Mouse (Mus musculus) layer of hippocampus, adult 18-20 months (tissue): ENCODE results near the gene Prss41. TPM values are rescaled to one million over a fixed set of nuclear protein-coding genes. Genes with fewer than 3 reads are reported as not detected.

Source experiments
- DNase-seq, 2 experiments: peaks; one replicate each; pipeline ENCODE4 v3.0.0; 2022; ENCODE audit warnings: low spot score in 2 of 2
- total RNA-seq, 2 experiments: library from RNA; stranded (reverse); gene quantifications; 2 replicates each; pipeline ENCODE4 v1.2.3; 2021

Prss41 gene
- total RNA-seq, 2 experiments from 2014 or later: 0.89 to 2.4 TPM

DNA sequence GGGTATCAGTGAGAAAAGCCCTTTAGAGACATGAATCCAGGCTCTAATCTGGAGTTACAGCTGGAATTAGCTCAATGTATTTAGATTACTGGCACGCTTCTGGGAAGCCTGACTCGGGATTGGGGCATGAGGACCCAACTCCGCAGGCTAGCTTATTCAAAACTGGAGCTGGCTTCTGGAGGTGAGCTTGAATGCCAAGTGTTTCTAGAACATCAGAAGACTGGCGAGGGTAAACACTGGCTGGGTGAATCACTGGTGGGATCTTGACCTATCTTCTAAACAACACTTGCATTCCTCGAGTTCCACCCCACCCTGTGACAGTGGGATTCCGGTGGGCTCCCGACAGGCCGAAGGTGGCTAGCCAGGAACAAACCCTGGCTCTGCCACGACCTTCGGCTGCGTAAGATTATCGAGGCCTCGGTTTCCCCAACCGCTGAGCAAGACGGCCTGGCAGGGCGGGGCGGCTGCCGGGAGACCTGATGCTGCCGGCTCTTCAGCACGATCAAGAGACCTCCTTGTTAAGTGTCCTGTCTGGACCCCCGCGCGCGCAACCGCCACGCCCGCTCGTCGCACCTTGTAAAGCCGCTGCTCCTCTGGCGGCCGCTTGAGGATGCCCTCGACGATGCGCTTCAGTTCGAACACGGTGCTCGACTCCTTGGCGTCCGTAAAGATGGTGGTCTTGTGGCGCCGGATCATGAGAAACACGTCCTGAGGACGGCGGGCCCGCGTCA lies 15.5 kb downstream of the Prss41 start:
- peak; percentile 19 to 35 for DNase-seq

DNA sequence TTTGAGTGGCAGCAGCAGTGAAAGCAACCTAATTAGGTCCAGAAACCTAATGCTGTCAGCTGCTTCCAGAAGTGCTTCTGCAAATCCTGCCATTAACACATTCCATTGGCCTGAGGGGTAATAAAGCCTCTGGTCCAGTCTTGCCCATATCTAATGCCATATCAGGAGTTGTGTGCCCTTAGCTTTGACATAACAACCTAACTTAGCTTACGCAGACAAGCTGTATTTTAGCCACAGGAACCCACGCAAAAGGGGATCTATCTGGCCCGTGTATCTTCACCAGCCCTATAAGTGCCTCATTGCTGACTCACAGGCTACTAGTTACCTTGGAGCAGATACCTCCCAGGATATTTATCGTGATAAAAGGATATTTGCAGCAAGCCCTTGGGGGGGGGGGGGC lies 18.4 kb downstream of the Prss41 start:
- DNase-seq: no peak

DNA sequence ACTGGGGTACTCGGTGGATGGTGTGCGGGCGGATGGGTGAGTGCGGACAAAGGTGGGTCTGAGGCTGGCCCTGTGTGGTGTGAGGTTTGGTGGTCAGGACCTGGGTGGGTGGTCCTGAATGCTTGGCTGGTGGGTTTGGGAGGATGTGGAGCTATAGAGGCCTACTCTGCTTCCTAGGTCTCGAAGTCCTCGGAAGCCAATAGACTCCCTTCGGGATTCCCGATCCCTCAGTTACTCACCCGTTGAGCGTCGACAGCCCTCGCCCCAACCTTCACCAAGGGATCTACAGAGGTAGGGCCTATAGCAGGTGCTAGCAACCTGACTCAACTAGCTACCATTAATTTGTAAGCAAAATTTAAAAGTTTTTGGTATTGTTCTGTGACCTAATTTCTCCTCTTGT lies 20.4 kb downstream of the Prss41 start:
- no peak for DNase-seq

DNA sequence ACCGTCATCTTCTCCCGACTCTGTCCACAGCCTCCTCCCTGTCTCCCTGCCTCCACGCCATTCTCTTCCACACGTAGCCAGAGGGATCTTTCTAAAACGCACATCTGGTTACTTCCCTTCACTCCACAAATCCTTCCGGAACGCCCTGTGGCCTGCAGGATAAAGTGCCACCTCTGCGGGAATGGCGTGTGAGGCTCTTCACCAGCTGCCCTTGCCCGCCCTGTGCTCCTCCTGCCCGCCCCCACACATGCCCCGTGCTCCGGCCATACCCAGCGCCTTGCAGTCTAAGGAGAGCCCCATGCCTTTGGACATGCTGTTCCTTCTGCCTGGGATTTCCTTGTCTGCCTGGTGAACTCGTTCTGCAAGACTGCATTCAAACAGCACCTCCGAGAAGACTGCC lies 21.0 kb downstream of the Prss41 start:
- no peak for DNase-seq

GRCm38 (mm10) chr17:23822094-23822493 lies 21.9 kb downstream of the Prss41 start:
- no peak for DNase-seq

DNA sequence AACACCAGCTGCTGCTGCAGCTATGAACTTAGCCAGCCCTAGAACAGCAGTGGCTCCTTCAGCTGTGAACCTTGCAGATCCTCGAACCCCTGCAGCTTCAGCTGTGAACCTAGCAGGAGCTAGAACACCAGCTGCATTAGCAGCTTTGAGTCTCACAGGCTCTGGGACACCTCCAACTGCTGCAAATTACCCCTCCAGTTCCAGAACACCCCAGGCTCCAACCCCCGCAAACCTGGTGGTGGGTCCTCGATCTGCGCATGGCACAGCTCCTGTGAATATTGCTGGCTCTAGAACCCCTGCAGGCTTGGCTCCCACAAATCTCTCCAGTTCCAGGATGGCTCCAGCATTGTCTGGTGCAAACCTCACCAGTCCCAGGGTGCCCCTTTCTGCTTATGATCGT lies 23.2 kb downstream of the Prss41 start:
- peak; percentile 44 to 55 for DNase-seq

DNA sequence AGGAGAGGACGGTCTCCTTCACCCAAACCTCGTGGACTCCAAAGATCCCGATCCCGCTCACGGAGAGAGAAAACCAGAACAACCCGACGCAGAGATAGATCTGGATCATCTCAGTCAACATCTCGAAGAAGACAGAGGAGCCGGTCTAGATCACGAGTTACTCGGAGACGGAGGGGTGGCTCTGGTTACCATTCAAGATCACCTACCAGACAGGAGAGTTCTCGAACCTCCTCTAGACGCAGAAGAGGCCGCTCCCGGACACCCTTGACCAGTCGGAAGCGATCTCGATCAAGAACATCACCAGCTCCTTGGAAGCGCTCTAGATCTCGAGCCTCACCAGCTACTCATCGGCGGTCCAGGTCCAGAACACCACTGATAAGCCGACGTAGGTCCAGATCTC lies 24.7 kb downstream of the Prss41 start:
- no peak for DNase-seq

DNA sequence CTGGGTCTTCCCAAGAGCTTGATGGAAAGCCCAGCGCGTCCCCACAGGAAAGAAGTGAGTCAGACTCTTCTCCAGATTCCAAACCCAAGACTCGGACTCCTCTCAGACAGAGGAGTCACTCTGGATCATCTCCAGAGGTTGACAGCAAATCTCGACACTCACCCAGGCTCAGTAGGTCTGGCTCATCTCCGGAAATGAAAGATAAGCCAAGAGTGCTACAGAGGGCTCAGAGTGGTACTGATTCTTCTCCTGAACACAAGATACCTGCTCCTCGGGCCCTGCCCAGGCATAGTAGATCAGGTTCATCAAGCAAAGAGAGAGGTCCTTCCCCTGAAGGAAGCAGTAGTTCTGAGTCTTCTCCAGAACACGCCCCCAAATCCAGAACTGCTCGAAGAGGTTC lies 25.4 kb downstream of the Prss41 start:
- no peak for DNase-seq

- DNase-seq: peak in 1 of 2 experiments; percentile 27
Observed at GRCm38 (mm10) chr17:23815641-23816040, 28.3 kb downstream of the Prss41 start.

GRCm38 (mm10) chr17:23807918-23808317 lies 36.1 kb downstream of the Prss41 start:
- DNase-seq: no peak

DNA sequence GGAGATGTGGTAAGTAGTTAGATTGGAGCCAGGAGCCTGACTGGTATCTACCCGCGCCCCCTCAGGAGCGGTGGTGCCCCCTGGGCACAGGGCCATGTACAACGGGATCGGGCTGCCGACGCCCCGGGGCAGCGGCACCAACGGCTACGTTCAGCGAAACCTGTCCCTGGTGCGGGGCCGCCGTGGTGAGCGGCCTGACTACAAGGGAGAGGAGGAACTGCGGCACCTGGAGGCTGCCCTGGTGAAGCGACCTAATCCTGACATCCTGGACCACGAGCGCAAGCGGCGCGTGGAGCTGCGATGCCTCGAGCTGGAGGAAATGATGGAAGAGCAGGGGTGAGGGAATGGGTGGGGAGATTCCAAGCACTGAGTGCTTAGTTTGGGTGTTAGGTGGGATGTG lies 37.1 kb downstream of the Prss41 start:
- no peak for DNase-seq

- no peak for DNase-seq
Observed at GRCm38 (mm10) chr17:23804426-23805085, 39.4 kb downstream of the Prss41 start.

DNA sequence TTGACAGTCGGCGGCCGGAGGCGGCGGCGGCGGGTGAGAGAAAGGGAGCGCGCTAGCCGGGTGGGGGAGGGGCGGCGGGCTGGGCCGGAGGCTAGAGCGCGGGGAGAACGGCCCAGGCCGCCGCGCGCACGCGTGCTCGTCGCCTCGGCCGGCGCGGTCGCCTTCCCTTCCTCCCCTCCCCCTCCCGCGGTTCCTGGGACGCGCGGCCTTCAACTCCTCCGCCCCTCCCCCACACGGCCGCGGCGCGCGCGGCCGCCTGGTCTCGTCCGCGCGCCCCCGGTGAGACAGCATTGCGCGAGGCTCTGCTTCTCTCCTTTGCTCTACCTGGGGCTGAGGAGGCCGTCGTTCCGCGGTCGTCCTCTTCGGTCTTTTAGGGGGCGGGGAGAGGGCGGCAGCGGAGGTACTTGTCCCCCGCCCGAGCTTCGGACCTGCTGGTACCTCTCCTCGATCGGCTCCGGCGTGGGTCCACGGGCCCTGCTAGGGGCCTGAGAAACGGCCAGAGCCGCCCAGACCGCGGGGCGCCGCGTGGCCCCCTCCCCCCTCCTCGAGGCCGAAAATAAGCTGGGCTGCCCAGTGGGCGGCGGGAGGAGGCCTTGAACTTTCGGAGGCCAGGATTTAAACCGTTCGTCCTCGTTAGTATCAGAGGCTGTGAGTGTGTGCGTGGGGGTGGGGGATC lies 40.5 kb downstream of the Prss41 start:
- DNase-seq: peak in 1 of 2 experiments; percentile 72

GRCm38 (mm10) chr17:23802746-23803365 lies 41.1 kb downstream of the Prss41 start:
- DNase-seq: peak; percentile 98 to 99

DNA sequence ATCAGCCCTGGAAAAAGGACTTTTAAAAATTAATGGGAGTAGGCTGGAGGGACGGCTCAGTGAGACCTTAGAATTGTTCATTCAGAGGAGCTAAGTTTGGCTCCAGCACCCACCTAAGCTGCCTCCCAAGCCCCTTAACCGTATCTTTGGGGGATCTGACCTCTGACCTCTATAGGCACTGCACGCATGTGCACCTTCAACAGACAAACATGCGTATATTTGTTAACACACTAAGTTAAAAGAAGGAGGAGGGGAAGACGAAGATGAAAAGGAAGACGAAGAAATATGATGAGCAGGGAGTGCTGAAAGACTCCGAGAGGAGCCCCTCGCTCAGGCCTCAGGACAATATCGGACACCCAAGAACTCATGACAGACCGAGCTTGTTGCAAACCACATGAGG lies 42.3 kb downstream of the Prss41 start:
- no peak for DNase-seq

GRCm38 (mm10) chr17:23797316-23797715 lies 46.7 kb downstream of the Prss41 start:
- DNase-seq: no peak

GRCm38 (mm10) chr17:23795323-23795722 lies 48.6 kb downstream of the Prss41 start:
- no peak for DNase-seq

DNA sequence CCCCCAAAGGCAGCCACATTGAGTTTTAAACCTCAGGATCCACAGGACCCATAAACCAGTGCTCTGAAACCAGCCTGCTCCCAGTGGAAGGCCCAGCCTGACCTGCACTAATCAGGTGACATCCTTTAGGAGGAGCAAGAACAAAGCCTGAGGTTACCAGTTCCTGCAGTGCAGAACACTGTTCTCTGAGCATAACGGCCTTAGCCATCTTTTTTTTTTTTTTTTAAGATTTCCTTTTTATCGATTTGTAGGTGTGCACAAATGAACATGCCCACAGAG lies 53.0 kb downstream of the Prss41 start:
- no peak for DNase-seq

GRCm38 (mm10) chr17:23790269-23791078 lies 53.5 kb downstream of the Prss41 start, which contains the start of gene Srrm2:
Srrm2 (plus strand) TSS chr17:23790532.
- DNase-seq: peak; percentile 27 to 64

DNA sequence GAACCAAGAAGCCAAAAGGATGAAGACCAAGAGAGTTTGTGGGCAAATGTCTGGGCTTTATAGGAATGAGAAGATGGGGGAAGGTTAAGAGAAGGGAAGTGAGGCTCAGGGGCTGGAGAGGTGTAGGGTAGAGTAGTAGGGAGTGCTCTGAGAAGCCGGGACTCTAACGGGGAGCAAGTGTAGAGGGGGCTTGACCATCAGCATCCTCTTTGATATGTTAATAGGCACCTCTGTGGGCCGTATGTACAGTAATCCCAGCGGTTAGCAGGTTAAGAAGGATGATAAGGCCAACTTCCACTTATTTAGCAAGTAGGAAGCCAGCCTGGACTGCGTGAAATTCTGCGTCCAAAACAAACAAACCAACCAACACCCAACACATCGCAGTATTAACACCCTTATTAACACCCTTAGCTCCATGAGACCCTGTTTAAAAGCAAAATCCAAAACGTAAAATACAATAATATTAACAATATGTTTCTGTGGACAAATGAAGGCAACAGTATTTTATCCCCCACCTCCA lies 54.2 kb downstream of the Prss41 start:
- no peak for DNase-seq

- no peak for DNase-seq
Observed at GRCm38 (mm10) chr17:23788973-23789372, 55.0 kb downstream of the Prss41 start.
